Mouse (Mus musculus): Measurements from ENCODE around the gene Haao.

DNA sequence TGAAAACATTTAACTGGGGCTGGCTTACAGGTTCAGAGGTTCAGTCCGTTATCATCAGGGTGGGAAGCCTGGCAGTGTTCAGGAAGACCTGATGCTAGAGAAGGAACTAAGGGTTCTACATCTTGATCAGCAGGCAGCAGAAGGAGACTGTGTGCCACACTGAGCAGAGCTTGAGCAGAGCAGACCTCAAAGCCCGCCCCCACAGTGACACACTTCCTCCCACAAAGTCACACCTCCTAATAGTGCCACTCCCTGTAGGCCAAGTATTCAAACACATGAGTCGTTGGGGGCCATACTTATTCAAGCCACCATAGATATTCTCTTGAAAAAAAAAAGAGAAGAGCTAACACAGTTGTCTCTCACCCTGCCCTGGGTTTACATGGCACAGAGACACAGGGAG, 25.9 kb downstream of the Haao start:
- no peak for TF ChIP-seq POLR2A (IDR thresholded peaks at IDR 0.05; ENCODE audit: insufficient read depth, low read depth, low read length)
- TF ChIP-seq CTCF (IDR thresholded peaks at IDR 0.05; ENCODE audit: insufficient read depth, low read depth, low read length), result no peak

All from olfactory bulb, adult 2 months (tissue).